Mouse (Mus musculus): ENCODE data around the gene Rab44.
"Not testable (repeated sequence)": the region's sequence is repeated elsewhere in the genome, so short reads cannot be mapped to it uniquely, and the experiment has no call there.

Gene Rab44

DNA sequence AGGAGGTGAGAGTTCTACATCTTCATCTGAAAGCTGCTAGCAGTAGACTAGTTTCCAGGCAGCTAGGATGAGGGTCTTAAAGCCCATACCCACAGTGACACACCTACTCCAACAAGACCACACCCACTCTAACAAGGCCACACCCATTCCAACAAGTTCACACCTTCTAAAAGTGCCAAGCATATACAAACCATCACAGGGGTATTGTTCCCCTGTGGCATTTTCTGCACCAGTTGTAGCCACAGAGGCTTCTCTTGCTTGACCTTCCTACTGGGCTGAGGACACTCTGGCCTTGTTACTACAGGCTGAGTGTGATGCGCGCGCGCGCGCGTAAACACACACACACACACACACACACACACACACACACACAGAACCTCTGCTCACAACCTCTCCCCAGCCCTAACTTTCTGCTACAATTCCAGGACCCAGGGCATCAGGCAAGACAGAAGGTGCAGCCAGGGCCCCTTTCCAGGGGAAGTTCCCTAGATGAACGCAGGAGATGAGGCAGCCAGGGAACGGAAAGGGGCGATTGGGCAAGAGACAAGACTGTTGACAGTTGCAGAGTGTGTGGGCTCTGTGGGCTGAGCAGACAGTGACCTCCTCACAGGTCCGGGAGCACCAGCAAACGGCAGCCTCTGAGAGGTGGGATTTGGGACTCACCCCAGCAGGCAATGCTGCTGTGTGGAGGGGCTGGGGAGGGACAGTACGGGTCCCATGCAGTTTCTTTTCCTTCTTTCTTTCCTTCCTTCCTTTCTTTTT, at the start of gene Rab44:
Gene Rab44, plus strand, starts transcription at position 555 of the 762 bp plus-strand sequence.
- DNase-seq (ENCODE audit: low read depth, low spot score): no peak

DNA sequence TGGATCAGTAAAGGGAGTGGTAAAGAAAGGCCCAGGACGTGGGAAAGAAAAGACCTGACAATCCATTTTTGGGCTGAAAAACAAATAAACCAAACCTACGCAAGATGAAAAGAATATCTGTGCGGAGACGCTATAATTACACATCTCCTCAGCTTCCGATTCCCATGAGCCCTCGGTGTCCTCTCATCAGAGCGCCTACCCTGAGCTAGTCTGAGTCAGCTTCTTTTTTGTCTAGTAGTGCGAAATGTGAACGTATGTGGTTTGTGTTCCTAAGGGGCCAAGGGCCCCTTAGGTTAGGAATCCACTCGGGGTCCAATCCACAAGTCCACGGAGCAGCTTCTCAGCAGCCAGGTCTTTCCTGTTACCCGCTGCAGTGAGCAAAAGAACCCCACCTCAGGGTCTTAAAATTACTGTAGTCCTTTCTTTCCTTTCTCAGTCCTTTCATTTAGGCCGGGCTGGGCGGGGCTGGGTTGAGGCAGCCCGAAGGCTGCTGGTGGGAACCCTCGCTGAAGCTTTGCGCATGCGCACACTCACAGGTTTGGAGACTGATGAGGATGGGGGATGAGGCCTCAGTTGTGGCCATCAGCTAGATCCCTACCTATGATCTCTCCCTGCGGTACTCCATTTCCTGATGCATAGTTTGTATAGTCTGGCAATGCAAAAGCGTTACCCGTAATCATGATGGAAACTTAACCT, 48.6 kb upstream of the Rab44 start:
- no peak for DNase-seq (ENCODE audit: low read depth, low spot score)

DNA sequence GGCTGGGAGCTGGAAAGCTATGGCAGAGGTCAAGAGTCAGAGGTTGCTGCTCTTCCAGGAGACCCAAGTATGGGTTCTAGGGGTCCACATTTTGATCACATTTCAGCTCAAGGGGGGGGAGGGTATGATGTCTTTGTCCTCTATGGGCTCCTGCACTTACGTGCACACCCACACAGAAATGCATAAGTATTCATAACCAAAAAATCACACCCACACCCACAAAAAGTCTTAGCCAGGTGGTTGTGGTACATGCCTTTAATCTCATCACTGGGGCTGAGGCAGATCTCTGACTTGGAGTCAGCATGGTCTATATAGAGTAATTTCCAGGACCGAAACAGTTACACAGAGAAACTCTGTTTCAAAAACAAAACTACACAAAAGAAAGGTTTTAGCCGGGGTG, 48.0 kb upstream of the Rab44 start:
- DNase-seq (ENCODE audit: low read depth, low spot score): no peak

DNA sequence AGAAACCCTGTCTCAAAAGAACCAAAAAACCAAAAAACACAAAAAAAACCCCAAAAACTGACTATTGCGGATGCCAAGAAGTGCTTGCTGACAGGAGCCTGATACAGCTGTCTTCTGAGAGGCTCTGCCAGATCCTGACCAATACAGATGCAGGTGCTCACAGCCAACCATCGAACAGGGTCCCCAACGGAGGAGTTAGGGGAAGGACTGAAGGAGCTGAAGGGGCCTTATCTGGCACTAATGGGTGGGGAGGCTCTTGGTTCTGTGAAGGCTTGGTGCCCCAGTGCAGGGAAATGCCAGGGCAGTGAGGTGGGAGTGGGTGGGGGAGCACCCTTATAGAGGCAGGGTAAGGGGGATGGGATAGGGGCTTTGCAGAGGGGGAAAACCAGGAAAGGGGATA, 46.5 kb upstream of the Rab44 start:
- DNase-seq (ENCODE audit: low read depth, low spot score): not testable (repeated sequence)

DNA sequence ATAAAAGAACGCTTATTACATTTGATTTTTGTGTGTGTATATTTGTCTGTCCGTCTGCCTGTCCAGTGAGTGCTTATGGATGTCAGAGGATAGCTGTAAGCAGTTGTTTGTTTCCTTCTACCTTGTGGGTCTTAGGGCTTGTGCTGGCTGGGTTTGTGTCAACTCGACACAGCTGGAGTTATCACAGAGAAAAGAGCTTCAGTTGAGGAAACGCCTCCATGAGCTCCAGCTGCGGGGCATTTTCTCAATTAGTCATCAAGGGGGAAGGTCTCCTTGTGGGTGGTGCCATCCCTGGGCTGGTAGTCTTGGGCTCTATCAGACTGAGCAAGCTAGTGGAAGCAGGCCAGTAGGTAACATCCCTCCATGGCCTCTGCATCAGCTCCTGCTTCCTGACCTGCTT, 46.1 kb upstream of the Rab44 start:
- no peak for DNase-seq (ENCODE audit: low read depth, low spot score)

DNA sequence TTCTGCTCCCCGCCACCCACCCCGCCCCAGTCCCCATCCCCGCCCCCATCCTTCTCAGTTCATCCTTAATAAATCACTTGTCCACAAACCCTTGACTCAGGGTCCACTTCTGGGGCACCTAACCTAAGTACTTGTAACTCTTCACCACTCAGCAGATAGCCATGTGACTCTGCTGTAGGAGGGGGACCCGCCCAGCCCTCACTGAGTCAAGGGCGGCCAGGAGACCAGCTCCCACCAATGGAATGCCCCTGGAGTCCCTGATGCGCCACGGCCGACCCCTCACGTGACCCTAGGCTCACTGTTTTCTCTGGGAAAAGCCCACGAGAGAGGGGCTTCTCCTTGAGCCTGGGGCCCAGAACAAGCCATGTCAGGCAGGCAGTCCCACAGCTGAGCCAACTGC, 44.9 kb upstream of the Rab44 start:
- DNase-seq (ENCODE audit: low read depth, low spot score): no peak

DNA sequence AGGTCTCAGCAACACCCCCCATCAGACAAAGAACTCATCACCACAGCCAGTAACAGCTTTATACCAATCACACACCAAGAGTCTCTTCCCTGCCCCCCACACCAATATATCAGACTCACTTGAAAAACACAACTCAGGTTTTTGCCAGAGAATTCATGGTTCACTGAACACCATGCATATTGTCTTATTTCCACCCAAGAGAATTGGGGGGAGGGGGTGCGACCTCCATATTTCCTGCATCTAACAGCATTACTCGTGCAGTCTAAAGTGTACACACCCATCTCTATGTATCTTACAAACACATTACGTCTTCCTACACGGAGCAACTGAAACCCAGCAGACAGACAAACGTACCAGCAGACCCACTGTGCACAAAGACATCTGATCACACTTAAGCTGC, 42.1 kb upstream of the Rab44 start:
- DNase-seq (ENCODE audit: low read depth, low spot score): no peak

DNA sequence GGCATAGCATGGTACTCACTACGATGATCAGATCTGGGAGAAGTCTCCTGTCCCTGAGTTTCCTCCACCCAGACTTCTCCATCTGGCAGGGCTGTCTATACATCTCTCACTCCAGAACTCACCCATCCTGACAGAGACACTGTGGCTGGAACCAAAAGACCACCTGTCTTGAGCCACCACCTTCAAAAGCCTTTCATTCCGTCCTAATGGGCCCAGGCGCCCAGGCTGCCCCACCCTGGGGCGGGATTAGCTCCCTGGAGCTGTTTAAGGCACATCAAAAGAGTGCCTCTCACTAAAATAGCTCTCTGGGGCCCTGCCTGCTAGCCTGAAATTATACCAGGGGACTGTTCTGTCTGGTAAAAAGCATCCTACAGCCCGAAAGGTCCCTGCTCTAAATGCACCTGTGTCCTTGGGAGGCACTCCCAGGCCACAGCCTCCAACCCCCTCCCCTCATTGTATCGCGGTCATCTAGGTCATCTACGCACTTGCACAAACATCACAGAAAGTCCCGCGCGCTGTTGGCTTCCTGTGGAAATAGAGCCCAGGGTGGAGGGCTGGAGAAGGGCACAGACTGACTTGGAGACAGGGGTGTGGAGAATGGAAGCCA, 41.1 kb upstream of the Rab44 start:
- no peak for DNase-seq (ENCODE audit: low read depth, low spot score)

DNA sequence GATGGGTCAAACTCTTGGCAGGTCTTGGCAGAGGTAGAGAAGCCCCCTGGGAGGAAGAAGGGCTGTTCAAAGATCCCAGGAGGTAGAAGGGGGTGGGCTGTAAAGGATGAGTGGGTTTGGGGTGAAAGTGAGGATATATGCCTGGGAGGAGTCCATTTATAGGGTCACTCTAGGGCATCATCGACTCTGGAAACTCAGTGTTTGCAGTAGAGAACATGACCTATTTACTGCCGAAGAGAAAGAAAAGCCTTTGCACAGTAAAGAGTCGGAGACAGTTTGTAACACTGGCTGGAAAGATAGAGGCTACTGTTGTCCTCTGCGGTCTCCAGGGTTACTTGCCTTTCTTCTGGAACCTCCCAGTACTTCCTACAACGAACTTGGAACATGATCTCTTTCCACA, 40.6 kb upstream of the Rab44 start:
- no peak for DNase-seq (ENCODE audit: low read depth, low spot score)

DNA sequence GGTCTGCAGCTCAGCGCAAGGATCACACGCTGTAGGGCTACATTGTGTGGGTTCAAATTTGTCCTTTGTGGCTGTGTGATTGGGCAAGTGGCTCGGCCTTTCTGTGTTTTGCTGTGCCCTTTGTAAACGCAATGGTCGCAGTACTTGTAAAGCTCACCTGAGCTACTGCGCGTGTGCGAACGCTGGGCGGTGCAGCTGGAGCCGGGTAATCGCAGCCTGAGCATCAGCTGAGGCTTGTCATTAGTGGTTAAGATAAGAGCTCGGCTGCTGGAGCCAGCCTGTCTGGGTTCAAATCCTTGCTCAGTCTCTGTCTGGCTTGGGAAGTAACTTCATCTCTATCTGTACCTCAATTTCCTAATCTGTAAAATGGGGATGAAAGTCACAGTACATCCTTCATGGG, 39.9 kb upstream of the Rab44 start:
- no peak for DNase-seq (ENCODE audit: low read depth, low spot score)

DNA sequence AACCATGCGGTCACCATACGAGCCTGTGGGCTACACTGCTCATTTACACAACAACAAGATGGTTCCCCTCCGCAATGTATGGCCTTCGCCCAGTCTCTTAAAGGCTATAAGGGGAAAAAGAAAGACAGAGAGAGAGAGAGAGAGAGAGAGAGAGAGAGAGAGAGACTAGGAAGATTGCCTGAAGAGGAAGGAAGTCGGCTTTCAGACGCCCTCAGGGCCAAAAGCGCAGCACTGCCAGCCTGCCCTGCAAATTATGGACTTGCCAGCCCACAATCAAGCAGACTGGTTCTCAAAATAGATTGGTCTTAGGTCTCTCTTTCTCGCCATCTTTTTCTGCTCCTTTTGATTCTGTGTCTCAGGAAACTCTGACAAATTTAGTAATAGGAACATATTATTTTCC, 37.7 kb upstream of the Rab44 start:
- DNase-seq (ENCODE audit: low read depth, low spot score): no peak

DNA sequence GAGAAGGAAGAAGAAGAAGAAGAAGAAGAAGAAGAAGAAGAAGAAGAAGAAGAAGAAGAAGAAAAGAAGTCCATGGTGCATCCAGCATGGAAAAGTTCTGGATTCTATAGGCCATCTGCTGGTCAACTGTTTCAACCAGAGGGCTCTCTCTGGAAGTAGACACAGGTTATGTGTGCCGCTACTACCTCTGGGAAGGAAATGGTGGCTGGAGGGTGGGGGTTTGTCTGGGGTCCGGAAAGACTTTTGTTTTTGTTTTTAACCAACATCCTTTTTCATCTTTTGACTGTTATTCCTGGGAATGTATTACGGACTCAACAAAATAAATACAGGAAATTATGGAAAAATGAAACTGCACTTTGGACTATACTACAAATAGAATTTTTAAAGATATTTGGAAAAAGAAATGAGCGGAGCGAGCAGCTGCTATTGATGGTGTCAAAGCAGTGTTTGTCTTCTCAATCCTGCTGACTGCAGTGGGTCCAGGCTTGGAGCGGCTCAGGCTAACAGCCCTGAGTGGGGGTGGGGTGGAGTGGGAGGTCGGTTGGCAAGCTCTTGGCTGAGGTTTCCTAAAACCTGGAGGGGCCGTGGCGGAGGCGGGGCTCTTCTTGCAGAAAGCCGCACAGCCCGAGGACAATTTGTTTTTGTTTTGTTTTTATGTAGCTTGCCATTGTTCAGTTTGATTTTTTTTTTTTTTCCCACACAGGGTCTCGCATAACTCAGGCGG, 36.0 kb upstream of the Rab44 start:
- no peak for DNase-seq (ENCODE audit: low read depth, low spot score)

DNA sequence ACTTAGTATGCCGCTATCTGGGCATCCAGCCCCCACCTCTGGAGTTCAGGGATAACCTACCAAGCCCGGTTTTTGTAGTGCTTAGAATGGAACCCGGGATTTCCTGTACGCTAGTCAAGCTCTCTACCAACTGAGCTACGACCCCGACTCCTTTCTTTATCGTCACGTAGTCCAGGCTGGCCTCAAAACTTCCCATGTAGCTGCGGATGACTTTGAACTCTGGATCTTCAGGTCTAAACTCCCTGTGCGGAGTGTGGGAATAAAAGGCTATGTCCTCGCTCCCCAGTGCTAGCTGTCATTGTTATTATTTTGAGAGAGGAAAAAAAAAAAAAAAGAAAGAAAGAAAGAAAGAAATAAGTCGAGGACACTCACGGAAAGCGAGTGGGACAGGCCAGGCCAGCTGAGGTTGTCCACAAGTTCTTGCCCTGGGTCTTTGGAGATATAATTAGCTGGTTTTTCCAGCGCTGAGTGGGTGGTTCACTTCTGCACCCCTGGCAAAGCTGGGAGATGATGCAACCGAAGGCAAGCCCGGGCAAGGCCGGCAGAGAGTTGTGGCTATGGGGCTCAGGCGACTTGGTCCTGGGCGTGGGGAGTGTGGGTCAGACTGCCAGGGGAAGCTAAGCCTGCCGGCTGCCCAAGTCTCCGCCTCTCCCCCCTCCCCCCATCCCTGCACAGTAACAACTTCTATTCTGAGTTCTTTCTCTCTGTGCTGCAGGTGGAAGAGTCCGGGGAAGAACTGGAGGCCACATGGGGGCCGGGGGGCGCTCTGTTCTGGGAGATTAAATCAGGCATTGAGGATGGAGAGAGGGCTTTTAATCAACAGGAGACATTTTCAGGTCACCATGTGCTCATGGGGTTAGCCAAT, 35.2 kb upstream of the Rab44 start:
- no peak for DNase-seq (ENCODE audit: low read depth, low spot score)

DNA sequence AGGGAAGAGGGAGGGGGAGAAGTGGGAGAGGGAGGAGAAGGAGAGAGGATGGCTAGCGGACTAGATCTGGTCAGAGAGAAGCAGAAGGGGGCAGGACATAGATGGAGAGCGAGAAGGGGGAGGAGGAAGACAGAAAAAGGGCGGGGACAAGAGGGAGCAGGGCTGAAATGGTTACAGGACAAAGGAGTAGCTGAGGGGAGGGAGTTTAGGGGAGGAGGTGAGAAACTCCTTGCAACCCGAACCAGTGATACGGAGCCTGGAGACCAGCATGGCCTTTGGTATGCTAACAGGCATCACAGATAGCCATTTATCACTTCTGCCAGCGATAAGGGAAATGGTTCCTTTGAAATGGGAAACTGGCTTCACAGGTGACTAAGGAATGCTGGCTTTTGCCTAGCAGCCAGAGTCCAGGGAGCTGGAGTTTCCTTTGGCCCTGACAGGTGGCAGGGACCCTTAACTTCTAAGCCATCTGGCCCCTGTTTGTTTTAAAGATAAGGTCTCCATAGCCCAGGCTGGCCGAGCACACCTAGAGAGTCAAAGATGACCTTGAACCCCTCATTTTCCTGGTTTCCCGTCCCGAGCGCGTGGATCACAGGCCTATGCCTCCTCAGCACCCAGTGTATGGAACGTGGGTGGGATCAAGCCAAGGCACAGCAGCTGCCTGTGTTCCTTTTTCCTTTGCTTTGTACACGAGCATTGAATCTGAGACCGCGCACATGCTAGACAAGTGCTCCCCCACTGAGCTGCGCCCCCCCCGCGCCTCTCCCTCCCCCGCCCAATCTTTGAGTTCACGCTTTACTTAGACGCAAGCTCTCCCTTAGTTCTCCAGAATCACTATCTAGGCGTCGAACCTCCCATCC, 33.0 kb upstream of the Rab44 start:
- DNase-seq (ENCODE audit: low read depth, low spot score): no peak

DNA sequence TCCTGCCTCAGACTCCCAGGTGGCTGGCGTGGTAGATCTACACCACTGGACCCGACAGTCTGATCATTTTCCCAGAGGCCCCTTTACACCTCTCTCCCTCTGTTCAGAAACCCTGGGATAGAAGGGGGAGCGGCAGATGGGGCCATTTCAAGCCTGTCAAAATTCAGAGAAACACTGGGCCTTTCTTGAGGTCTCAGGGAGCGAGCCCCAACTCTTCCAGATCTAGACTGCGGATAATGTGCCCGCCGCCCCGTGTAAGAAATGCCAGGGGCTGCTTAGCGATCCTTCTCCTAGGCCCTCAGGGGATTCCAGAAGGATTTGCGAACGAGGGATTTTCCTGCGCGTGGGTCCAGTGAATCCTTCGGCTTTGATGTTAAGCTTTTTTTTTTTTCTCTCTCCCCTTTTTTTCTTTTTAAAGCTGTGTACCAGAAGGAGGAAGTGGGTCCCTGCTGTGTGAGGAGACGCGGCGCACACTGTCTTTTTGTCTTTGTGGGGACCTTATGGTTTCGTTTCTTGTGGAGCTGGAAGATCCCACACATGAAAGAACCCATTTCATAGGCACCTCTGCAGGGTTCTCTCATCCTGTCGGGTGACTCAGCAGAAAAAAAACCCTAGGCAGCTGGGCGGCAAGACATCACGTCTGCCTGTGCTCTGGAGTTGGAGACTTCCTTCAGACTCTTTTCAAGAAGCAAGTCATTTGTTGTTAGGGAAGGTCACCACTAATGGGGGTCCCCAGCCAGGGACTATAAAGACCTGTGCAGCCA, 32.1 kb upstream of the Rab44 start:
- DNase-seq (ENCODE audit: low read depth, low spot score): no peak

DNA sequence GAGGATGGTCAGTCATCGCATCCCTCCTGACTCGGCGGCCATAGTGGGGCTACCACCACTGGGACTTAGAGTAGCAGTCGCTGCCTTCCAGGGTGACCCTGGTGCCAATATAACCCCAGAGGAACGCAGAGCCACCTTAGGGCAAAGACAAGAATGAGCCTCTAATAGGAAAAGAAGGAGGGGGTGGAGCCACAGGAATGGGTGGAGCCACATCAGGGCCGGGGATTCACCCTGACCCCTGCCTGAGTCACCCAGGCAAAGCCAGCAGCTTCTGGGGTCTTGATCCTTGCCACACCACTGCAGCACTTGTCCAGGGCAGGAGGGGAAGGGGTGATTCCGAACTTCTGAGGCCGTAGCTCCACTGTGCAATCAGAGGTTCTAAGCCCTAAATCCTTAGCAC, 30.4 kb upstream of the Rab44 start:
- no peak for DNase-seq (ENCODE audit: low read depth, low spot score)

DNA sequence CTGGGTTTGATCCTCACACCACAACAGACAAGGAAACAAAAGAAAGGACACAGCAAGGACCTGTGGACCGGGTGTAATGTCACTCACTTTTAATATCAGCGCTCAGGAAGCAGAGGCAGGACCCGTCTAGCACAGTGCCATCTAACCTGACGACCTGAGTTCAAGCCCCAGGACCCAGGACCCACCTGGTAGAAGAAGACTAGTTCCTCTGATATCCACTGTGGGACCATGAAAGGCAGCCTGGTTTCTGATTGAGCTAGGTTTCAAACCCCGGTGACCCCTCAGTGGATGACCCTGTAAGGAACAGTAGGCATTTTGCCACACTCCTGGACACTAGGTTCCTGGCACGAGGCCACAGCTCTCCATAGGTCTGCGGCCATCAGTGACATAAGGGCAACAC, 29.3 kb upstream of the Rab44 start:
- DNase-seq (ENCODE audit: low read depth, low spot score): no peak

DNA sequence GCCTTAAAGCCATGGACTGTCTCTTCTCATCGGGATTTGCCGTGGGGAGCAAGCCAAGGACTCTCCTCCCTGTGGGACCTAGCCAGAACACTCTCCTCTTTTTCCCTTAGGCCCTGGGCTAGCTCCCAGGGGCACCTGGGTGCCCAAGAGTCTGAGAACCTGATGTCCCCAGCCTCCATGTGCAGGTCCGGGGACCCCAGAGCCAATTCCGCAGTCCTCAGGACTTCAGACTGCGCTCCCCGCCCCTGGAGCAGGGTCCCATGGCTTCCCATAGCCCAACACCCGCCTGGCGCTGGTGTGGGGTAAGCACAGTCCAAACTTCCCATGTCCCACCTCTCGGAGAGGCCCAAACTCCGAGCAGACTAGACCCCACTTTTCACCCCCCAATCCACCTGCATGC, 28.7 kb upstream of the Rab44 start:
- no peak for DNase-seq (ENCODE audit: low read depth, low spot score)

DNA sequence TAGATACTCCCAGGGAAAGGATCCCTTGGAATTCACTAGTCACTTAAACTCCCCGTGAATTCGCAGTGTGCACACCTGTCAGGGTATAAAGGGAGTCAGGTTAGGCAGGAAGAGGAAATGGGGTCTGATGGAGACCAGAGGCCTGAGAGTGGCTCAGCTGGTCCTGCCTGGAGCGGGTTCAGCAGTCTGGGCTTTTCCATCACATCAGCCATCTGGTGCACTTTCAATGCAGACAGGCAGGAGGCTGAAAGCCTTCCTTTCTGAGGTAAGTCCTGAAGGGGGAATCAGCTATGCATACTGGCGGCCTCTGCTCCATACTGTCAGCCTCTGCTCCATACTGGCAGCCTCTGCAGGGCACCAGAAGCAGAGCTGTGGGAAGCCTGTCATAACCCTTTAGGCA, 27.0 kb upstream of the Rab44 start:
- no peak for DNase-seq (ENCODE audit: low read depth, low spot score)

DNA sequence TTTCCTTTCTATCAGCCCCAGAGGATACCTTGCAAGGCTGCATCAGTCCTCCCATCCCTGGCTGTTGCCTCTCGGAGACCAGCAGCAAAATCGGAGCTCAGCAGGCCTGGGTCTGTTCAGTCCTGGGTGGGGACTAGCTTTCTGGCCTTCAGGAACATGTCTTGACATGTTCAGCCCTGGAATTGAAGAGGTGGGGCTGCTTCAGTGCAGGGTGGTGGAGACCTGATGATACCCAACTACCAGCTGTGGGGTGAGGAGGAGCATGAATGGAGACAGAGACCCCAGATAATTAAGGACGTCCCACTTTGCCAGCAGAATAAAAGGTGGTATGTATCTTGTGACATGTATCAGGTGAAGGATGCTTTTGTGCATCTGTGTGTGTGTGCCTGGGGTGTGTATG, 23.2 kb upstream of the Rab44 start, which contains the start of gene Cdkn1a:
Gene Cdkn1a, plus strand, starts transcription at position 201 of the 400 bp plus-strand sequence.
- DNase-seq (ENCODE audit: low read depth, low spot score): no peak
